Mouse (Mus musculus) bone marrow, adult 2 months (tissue): ENCODE results near the gene Ttc13.

Experiments used
- CTCF ChIP-seq: fragments of 200-500 bp; IDR thresholded peaks from 2 replicates; pipeline ENCODE4 v1.5.1; 2011; ENCODE audit warnings: low read length, control low read depth; ENCODE audit not compliant: control insufficient read depth, insufficient read depth
- POLR2A ChIP-seq: fragments of 200-500 bp; IDR thresholded peaks from 2 replicates; pipeline ENCODE4 v1.6.1; 2011; ENCODE audit warnings: low read depth, mild to moderate bottlenecking, control low read depth, low read length, borderline replicate concordance; ENCODE audit not compliant: control insufficient read depth

- TF ChIP-seq POLR2A (no peak), CTCF (no peak)
Measured at GRCm38 (mm10) chr8:124720938-124721861, 583 bp downstream of the Ttc13 start.
